Mouse (Mus musculus) liver, embryonic 12.5 days (tissue): ENCODE data around the gene Rnf40. TPM values are rescaled to one million over a fixed set of nuclear protein-coding genes. Genes with fewer than 3 reads are reported as not detected.

Source experiments
- ATAC-seq: fragments of 200-750 bp; cut with Nextera tagmentation; 2 replicates; pipeline ENCODE4 v1.8.0; 2017; ENCODE audit warnings: moderate number of reproducible peaks, mild to moderate bottlenecking, moderate library complexity
- H3K27ac ChIP-seq: fragments of 300-500 bp; sonication (generic); 2 replicates; pipeline ENCODE4 v1.5.1; 2016; ENCODE audit warnings: mild to moderate bottlenecking
- H3K27me3 ChIP-seq: fragments of 300-500 bp; sonication (generic); replicated peaks from 2 replicates; pipeline ENCODE4 v1.6.1; 2016; ENCODE audit warnings: mild to moderate bottlenecking, moderate library complexity
- H3K36me3 ChIP-seq: fragments of 300-500 bp; sonication (generic); 2 replicates; pipeline ENCODE4 v1.6.1; 2016; ENCODE audit warnings: mild to moderate bottlenecking, moderate library complexity
- H3K4me1 ChIP-seq: fragments of 300-500 bp; sonication (generic); 2 replicates; pipeline ENCODE4 v1.6.1; 2016
- H3K4me2 ChIP-seq: fragments of 300-500 bp; sonication (generic); 2 replicates; pipeline ENCODE4 v1.6.1; 2016; ENCODE audit warnings: mild to moderate bottlenecking, moderate library complexity
- H3K4me3 ChIP-seq: fragments of 300-500 bp; sonication (generic); 2 replicates; pipeline ENCODE4 v1.5.1; 2016; ENCODE audit warnings: mild to moderate bottlenecking, moderate library complexity
- H3K9ac ChIP-seq: fragments of 300-500 bp; sonication (generic); 2 replicates; pipeline ENCODE4 v1.6.1; 2016; ENCODE audit warnings: mild to moderate bottlenecking, moderate library complexity
- H3K9me3 ChIP-seq: fragments of 300-500 bp; sonication (generic); replicated peaks from 2 replicates; pipeline ENCODE4 v1.6.1; 2016; ENCODE audit warnings: mild to moderate bottlenecking, moderate library complexity
- WGBS: fragments of 180-500 bp; shearing (Covaris S2); methylation state at CpG from one replicate; pipeline ENCODE4 v1.1.7; 2016; ENCODE audit not compliant: insufficient replicate concordance; 5-methylcytosine and 5-hydroxymethylcytosine counted together
- polyA plus RNA-seq: library from polyadenylated mRNA; unstranded; fragments of >200 nt; fragmentation: Nextera tagmentation; extraction: Ambion mirVana; gene quantifications from 2 replicates; pipeline ENCODE4 v1.2.1, GENCODE M21; 2016

The Rnf40 gene
- polyA plus RNA-seq, 1 experiment from 2014 or later = 36.3 TPM

- Histone ChIP-seq H3K4me3 (no peak overlapping the region), H3K9ac (0 out of 2 replicates have a peak overlapping the region, but pooled peaks have one; percentile 12), H3K36me3 (peaks cover 59% of the 10 kb centered on the region), H3K27me3 (no peaks in the 10 kb centered on the region), H3K9me3 (no peaks in the 10 kb centered on the region), H3K4me1 (peaks cover 48% of the 10 kb centered on the region), H3K4me2 (no peak overlapping the region), H3K27ac (peak overlapping the region; percentile 67)
- no peak for ATAC-seq
- WGBS = 88% methylated on average over 7 of the region's 7 CpGs
Measured at GRCm38 (mm10) chr7:127585031-127585430, 3.5 kb upstream of the Rnf40 start.

- peak; percentile 66 for ATAC-seq
- WGBS = 54% methylated on average over 6 of the region's 6 CpGs
- H3K4me3 ChIP-seq = no peak overlapping the region
- H3K9ac ChIP-seq = peak overlapping the region; percentile 49
- peak overlapping the region; percentile 41 for H3K4me2 ChIP-seq
- H3K4me1 ChIP-seq = peaks cover 48% of the 10 kb centered on the region
- no peaks in the 10 kb centered on the region for H3K9me3 ChIP-seq
- H3K36me3 ChIP-seq = peaks cover 58% of the 10 kb centered on the region
- no peaks in the 10 kb centered on the region for H3K27me3 ChIP-seq
- peak overlapping the region; percentile 67 for H3K27ac ChIP-seq
Measured at GRCm38 (mm10) chr7:127586149-127586548, 2.4 kb upstream of the Rnf40 start.

GRCm38 (mm10) chr7:127587196-127587595 lies 1.4 kb upstream of the Rnf40 start:
- Histone ChIP-seq H3K4me2 (peak overlapping the region; percentile 79), H3K4me1 (peaks cover 51% of the 10 kb centered on the region), H3K36me3 (peaks cover 58% of the 10 kb centered on the region), H3K27me3 (no peaks in the 10 kb centered on the region), H3K9me3 (no peaks in the 10 kb centered on the region), H3K4me3 (peak overlapping the region; percentile 91), H3K27ac (peak overlapping the region; percentile 70), H3K9ac (peak overlapping the region; percentile 73)
- 64% methylated on average over 5 of the region's 5 CpGs for WGBS
- ATAC-seq = no peak

GRCm38 (mm10) chr7:127588901-127589300 lies 334 bp downstream of the Rnf40 start:
- H3K27me3 ChIP-seq = no peaks in the 10 kb centered on the region
- H3K4me3 ChIP-seq = peak overlapping the region; percentile 91
- WGBS = 3% methylated on average over 29 of the region's 29 CpGs
- H3K36me3 ChIP-seq = peaks cover 58% of the 10 kb centered on the region
- no peaks in the 10 kb centered on the region for H3K9me3 ChIP-seq
- H3K9ac ChIP-seq = peak overlapping the region; percentile 90
- peaks cover 51% of the 10 kb centered on the region for H3K4me1 ChIP-seq
- H3K4me2 ChIP-seq = peak overlapping the region; percentile 79
- ATAC-seq = peak; percentile 30
- H3K27ac ChIP-seq = peak overlapping the region; percentile 80

GRCm38 (mm10) chr7:127589637-127590036 lies 1.1 kb downstream of the Rnf40 start:
- Histone ChIP-seq H3K27me3 (no peaks in the 10 kb centered on the region), H3K36me3 (peaks cover 58% of the 10 kb centered on the region), H3K4me2 (peak overlapping the region; percentile 79), H3K4me3 (peak overlapping the region; percentile 91), H3K27ac (0 out of 2 replicates have a peak overlapping the region, but pooled peaks have one; percentile 80), H3K9me3 (no peaks in the 10 kb centered on the region), H3K9ac (peak overlapping the region; percentile 90), H3K4me1 (peaks cover 50% of the 10 kb centered on the region)
- WGBS = 90% methylated on average over 9 of the region's 9 CpGs
- no peak for ATAC-seq

- H3K9me3 ChIP-seq = no peaks in the 10 kb centered on the region
- H3K36me3 ChIP-seq = peaks cover 67% of the 10 kb centered on the region
- no peak overlapping the region for H3K4me2 ChIP-seq
- no peak overlapping the region for H3K4me3 ChIP-seq
- no peak overlapping the region for H3K27ac ChIP-seq
- 89% methylated on average over 10 of the region's 10 CpGs for WGBS
- H3K4me1 ChIP-seq = peaks cover 36% of the 10 kb centered on the region
- ATAC-seq = no peak
- H3K9ac ChIP-seq = no peak overlapping the region
- H3K27me3 ChIP-seq = no peaks in the 10 kb centered on the region
Measured at GRCm38 (mm10) chr7:127591108-127591507, 2.5 kb downstream of the Rnf40 start.

- Histone ChIP-seq H3K4me3 (no peak overlapping the region), H3K4me1 (peaks cover 21% of the 10 kb centered on the region), H3K9me3 (no peaks in the 10 kb centered on the region), H3K4me2 (no peak overlapping the region), H3K9ac (no peak overlapping the region), H3K36me3 (peaks cover 82% of the 10 kb centered on the region), H3K27ac (no peak overlapping the region), H3K27me3 (no peaks in the 10 kb centered on the region)
- ATAC-seq = no peak
- WGBS = 85% methylated on average over 14 of the region's 14 CpGs
Measured at GRCm38 (mm10) chr7:127592575-127592974, 4.0 kb downstream of the Rnf40 start.

GRCm38 (mm10) chr7:127596747-127597146 lies 8.2 kb downstream of the Rnf40 start:
- Histone ChIP-seq H3K27me3 (no peaks in the 10 kb centered on the region), H3K4me1 (0 out of 2 replicates have a peak, but pooled peaks cover 2% of the 10 kb centered on the region), H3K4me2 (no peak overlapping the region), H3K9ac (no peak overlapping the region), H3K4me3 (no peak overlapping the region), H3K9me3 (no peaks in the 10 kb centered on the region), H3K27ac (no peak overlapping the region), H3K36me3 (peaks cover 100% of the 10 kb centered on the region)
- no peak for ATAC-seq
- WGBS = 92% methylated on average over 17 of the region's 17 CpGs

GRCm38 (mm10) chr7:127600612-127601011 lies 12.0 kb downstream of the Rnf40 start:
- ATAC-seq = no peak
- no peaks in the 10 kb centered on the region for H3K4me1 ChIP-seq
- no peaks in the 10 kb centered on the region for H3K27me3 ChIP-seq
- H3K4me3 ChIP-seq = no peak overlapping the region
- H3K9me3 ChIP-seq = no peaks in the 10 kb centered on the region
- H3K27ac ChIP-seq = no peak overlapping the region
- 88% methylated on average over 7 of the region's 7 CpGs for WGBS
- peaks cover 92% of the 10 kb centered on the region for H3K36me3 ChIP-seq
- no peak overlapping the region for H3K4me2 ChIP-seq
- H3K9ac ChIP-seq = no peak overlapping the region

- H3K36me3 ChIP-seq = peaks cover 82% of the 10 kb centered on the region
- 87% methylated on average over 4 of the region's 4 CpGs for WGBS
Measured at GRCm38 (mm10) chr7:127601735-127602134, 13.2 kb downstream of the Rnf40 start.

GRCm38 (mm10) chr7:127602903-127603302 lies 14.3 kb downstream of the Rnf40 start:
- Histone ChIP-seq H3K27ac (no peak overlapping the region), H3K4me1 (no peaks in the 10 kb centered on the region), H3K27me3 (no peaks in the 10 kb centered on the region), H3K4me3 (no peak overlapping the region), H3K9ac (no peak overlapping the region), H3K36me3 (peaks cover 73% of the 10 kb centered on the region), H3K9me3 (no peaks in the 10 kb centered on the region), H3K4me2 (no peak overlapping the region)
- no peak for ATAC-seq
- 87% methylated on average over 2 of the region's 2 CpGs for WGBS

More at GRCm38 (mm10) chr7:127601735-127602134, 13.2 kb downstream of the Rnf40 start:
- no peaks in the 10 kb centered on the region for H3K9me3 ChIP-seq
- no peak overlapping the region for H3K27ac ChIP-seq
- ATAC-seq = no peak
- no peak overlapping the region for H3K4me2 ChIP-seq
- H3K4me1 ChIP-seq = no peaks in the 10 kb centered on the region
- no peak overlapping the region for H3K4me3 ChIP-seq
- H3K27me3 ChIP-seq = no peaks in the 10 kb centered on the region
- no peak overlapping the region for H3K9ac ChIP-seq

GRCm38 (mm10) chr7:127604256-127604655 lies 15.7 kb downstream of the Rnf40 start:
- H3K4me3 ChIP-seq = no peak overlapping the region
- 75% methylated on average over 10 of the region's 10 CpGs for WGBS
- no peak overlapping the region for H3K27ac ChIP-seq
- H3K9me3 ChIP-seq = no peaks in the 10 kb centered on the region
- no peaks in the 10 kb centered on the region for H3K4me1 ChIP-seq
- H3K27me3 ChIP-seq = no peaks in the 10 kb centered on the region
- H3K36me3 ChIP-seq = peaks cover 73% of the 10 kb centered on the region
- H3K4me2 ChIP-seq = no peak overlapping the region
- ATAC-seq = no peak
- H3K9ac ChIP-seq = no peak overlapping the region

GRCm38 (mm10) chr7:127607150-127607549 lies 18.6 kb downstream of the Rnf40 start:
- Histone ChIP-seq H3K9ac (no peak overlapping the region), H3K27me3 (no peaks in the 10 kb centered on the region), H3K9me3 (0 out of 2 replicates have a peak, but pooled peaks cover 10% of the 10 kb centered on the region), H3K27ac (no peak overlapping the region), H3K4me3 (no peak overlapping the region), H3K36me3 (peaks cover 73% of the 10 kb centered on the region), H3K4me2 (no peak overlapping the region), H3K4me1 (no peaks in the 10 kb centered on the region)
- WGBS = 69% methylated on average over 6 of the region's 6 CpGs
- ATAC-seq = no peak
